Mouse (Mus musculus): ENCODE measurements around the gene Desi1. TPM values are rescaled to one million over a fixed set of nuclear protein-coding genes. Genes with fewer than 3 reads are reported as not detected.
"Not testable (repeated sequence)": the region's sequence is repeated elsewhere in the genome, so short reads cannot be mapped to it uniquely, and the experiment has no call there.

Gene Desi1
- polyA plus RNA-seq, 1 experiment from 2014 or later = 36.5 TPM

GRCm38 (mm10) chr15:82015392-82016100, 18.1 kb downstream of the Desi1 start:
- H3K36me3 ChIP-seq (replicated peaks) = peaks cover 37% of the 10 kb centered on the region
- H3K27ac ChIP-seq = peak overlapping the region; percentile 90
- H3K4me1 ChIP-seq = peaks cover 34% of the 10 kb centered on the region
- no peaks in the 10 kb centered on the region for H3K9me3 ChIP-seq
- DNase-seq (ENCODE audit: extremely low spot score, low spot score) = no peak
- H3K4me3 ChIP-seq = peak overlapping the region; percentile 86
- no peaks in the 10 kb centered on the region for H3K27me3 ChIP-seq (ENCODE audit: poor library complexity, severe bottlenecking)
- WGBS = under 1% methylated on average over 39 of the region's 39 CpGs

GRCm38 (mm10) chr15:82014745-82015391, 18.8 kb downstream of the Desi1 start:
- Histone ChIP-seq H3K27ac (peak overlapping the region; percentile 90), H3K36me3 (replicated peaks) (peaks cover 31% of the 10 kb centered on the region), H3K4me3 (peak overlapping the region; percentile 86), H3K27me3 (ENCODE audit: poor library complexity, severe bottlenecking) (no peaks in the 10 kb centered on the region), H3K4me1 (peaks cover 34% of the 10 kb centered on the region), H3K9me3 (no peaks in the 10 kb centered on the region)
- WGBS = 21% methylated on average over 9 of the region's 9 CpGs
- DNase-seq (ENCODE audit: extremely low spot score, low spot score) = no peak

- Histone ChIP-seq H3K9me3 (no peaks in the 10 kb centered on the region), H3K27me3 (ENCODE audit: poor library complexity, severe bottlenecking) (no peaks in the 10 kb centered on the region), H3K36me3 (replicated peaks) (peaks cover 26% of the 10 kb centered on the region), H3K4me1 (peaks cover 25% of the 10 kb centered on the region), H3K27ac (no peak overlapping the region), H3K4me3 (no peak overlapping the region)
- DNase-seq (ENCODE audit: extremely low spot score, low spot score) = no peak
- 92% methylated on average over 6 of the region's 6 CpGs for WGBS
Measured at GRCm38 (mm10) chr15:82011947-82012346, 21.7 kb downstream of the Desi1 start.

- no peak for DNase-seq (ENCODE audit: extremely low spot score, low spot score)
- Histone ChIP-seq H3K36me3 (replicated peaks) (peaks cover 65% of the 10 kb centered on the region), H3K4me1 (no peaks in the 10 kb centered on the region), H3K9me3 (no peaks in the 10 kb centered on the region), H3K27ac (no peak overlapping the region), H3K27me3 (ENCODE audit: poor library complexity, severe bottlenecking) (no peaks in the 10 kb centered on the region), H3K4me3 (no peak overlapping the region)
- 94% methylated on average over 8 of the region's 8 CpGs for WGBS
Measured at GRCm38 (mm10) chr15:82004257-82004656, 29.4 kb downstream of the Desi1 start.

- H3K36me3 ChIP-seq (replicated peaks) = peaks cover 62% of the 10 kb centered on the region
- no peaks in the 10 kb centered on the region for H3K27me3 ChIP-seq (ENCODE audit: poor library complexity, severe bottlenecking)
- no peak overlapping the region for H3K4me3 ChIP-seq
- H3K4me1 ChIP-seq = peaks cover 5% of the 10 kb centered on the region
- WGBS = 91% methylated on average over 6 of the region's 6 CpGs
- no peak overlapping the region for H3K27ac ChIP-seq
- DNase-seq (ENCODE audit: extremely low spot score, low spot score) = no peak
- H3K9me3 ChIP-seq = no peaks in the 10 kb centered on the region
Measured at GRCm38 (mm10) chr15:81993992-81994391, 39.7 kb downstream of the Desi1 start.

- no peaks in the 10 kb centered on the region for H3K27me3 ChIP-seq (ENCODE audit: poor library complexity, severe bottlenecking)
- 57% methylated on average over 7 of the region's 7 CpGs for WGBS
- no peak overlapping the region for H3K4me3 ChIP-seq
- DNase-seq (ENCODE audit: extremely low spot score, low spot score) = no peak
- H3K9me3 ChIP-seq = no peaks in the 10 kb centered on the region
- peaks cover 11% of the 10 kb centered on the region for H3K4me1 ChIP-seq
- H3K27ac ChIP-seq = no peak overlapping the region
- peaks cover 29% of the 10 kb centered on the region for H3K36me3 ChIP-seq (replicated peaks)
Measured at GRCm38 (mm10) chr15:81990549-81990948, 43.1 kb downstream of the Desi1 start.

- Histone ChIP-seq H3K36me3 (replicated peaks) (peaks cover 19% of the 10 kb centered on the region), H3K27ac (peak overlapping the region; percentile 75), H3K27me3 (ENCODE audit: poor library complexity, severe bottlenecking) (no peaks in the 10 kb centered on the region), H3K4me3 (no peak overlapping the region), H3K4me1 (peaks cover 21% of the 10 kb centered on the region), H3K9me3 (no peaks in the 10 kb centered on the region)
- WGBS = 47% methylated on average over 11 of the region's 11 CpGs
- peak; percentile 85 for DNase-seq (ENCODE audit: extremely low spot score, low spot score)
Measured at GRCm38 (mm10) chr15:81989371-81990062, 44.1 kb downstream of the Desi1 start.

GRCm38 (mm10) chr15:81987646-81988045, 46.0 kb downstream of the Desi1 start, which contains the start of gene Xrcc6:
Gene Xrcc6, plus strand, starts transcription at chr15:81987835.
- WGBS = 83% methylated on average over 3 of the region's 3 CpGs
- Histone ChIP-seq H3K36me3 (replicated peaks) (peaks cover 2% of the 10 kb centered on the region), H3K4me3 (no peak within 1 kb of the TSS), H3K27ac (no peak within 1 kb of the TSS), H3K4me1 (peaks cover 22% of the 10 kb centered on the region), H3K27me3 (ENCODE audit: poor library complexity, severe bottlenecking) (no peaks in the 10 kb centered on the region), H3K9me3 (no peaks in the 10 kb centered on the region)
- no peak for DNase-seq (ENCODE audit: extremely low spot score, low spot score)

- Histone ChIP-seq H3K9me3 (no peaks in the 10 kb centered on the region), H3K27me3 (ENCODE audit: poor library complexity, severe bottlenecking) (no peaks in the 10 kb centered on the region), H3K4me1 (peaks cover 22% of the 10 kb centered on the region), H3K36me3 (replicated peaks) (no peaks in the 10 kb centered on the region), H3K4me3 (no peak overlapping the region), H3K27ac (peak overlapping the region; percentile 63)
- 73% methylated on average over 2 of the region's 2 CpGs for WGBS
- DNase-seq (ENCODE audit: extremely low spot score, low spot score) = no peak
Measured at GRCm38 (mm10) chr15:81985267-81986161, 48.1 kb downstream of the Desi1 start.

GRCm38 (mm10) chr15:81982173-81982572, 51.5 kb downstream of the Desi1 start:
- H3K4me3 ChIP-seq = no peak overlapping the region
- no peaks in the 10 kb centered on the region for H3K9me3 ChIP-seq
- H3K27ac ChIP-seq = no peak overlapping the region
- DNase-seq (ENCODE audit: extremely low spot score, low spot score) = no peak
- WGBS = 66% methylated on average over 1 of the region's 1 CpGs
- H3K4me1 ChIP-seq = peaks cover 18% of the 10 kb centered on the region
- no peaks in the 10 kb centered on the region for H3K36me3 ChIP-seq (replicated peaks)
- H3K27me3 ChIP-seq (ENCODE audit: poor library complexity, severe bottlenecking) = no peaks in the 10 kb centered on the region

- no peak for DNase-seq (ENCODE audit: extremely low spot score, low spot score)
- Histone ChIP-seq H3K4me3 (no peak within 1 kb of the TSS), H3K9me3 (no peaks in the 10 kb centered on the region), H3K27ac (no peak within 1 kb of the TSS), H3K27me3 (ENCODE audit: poor library complexity, severe bottlenecking) (no peaks in the 10 kb centered on the region), H3K4me1 (peaks cover 9% of the 10 kb centered on the region), H3K36me3 (replicated peaks) (no peaks in the 10 kb centered on the region)
- WGBS = 94% methylated on average over 23 of the region's 23 CpGs
Measured at GRCm38 (mm10) chr15:81980321-81980720, 53.3 kb downstream of the Desi1 start, which contains the start of gene 1700029P11Rik. Gene 1700029P11Rik, plus strand, starts transcription at chr15:81980540.

DNA sequence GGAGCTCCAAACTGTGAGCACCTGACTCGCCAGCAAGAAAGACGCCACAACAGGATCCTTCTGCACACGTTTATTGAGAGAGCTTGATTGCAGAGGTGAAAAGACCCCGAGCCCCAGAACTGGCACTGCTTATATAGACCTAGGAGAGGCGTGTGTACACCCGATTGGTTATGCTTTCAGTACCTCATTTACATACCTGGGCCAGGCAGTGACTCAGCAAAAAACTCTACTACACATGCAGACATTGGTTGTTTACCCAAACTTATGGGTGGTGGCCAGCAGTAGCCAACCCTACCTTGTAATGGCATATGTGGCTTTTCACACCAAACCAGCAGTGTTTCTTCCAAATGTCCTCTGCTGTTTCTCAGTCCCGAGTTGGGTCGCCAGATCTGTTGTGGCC, 58.5 kb downstream of the Desi1 start:
- not testable (repeated sequence) for H3K36me3 ChIP-seq (replicated peaks); H3K4me3 ChIP-seq; H3K27ac ChIP-seq; DNase-seq (ENCODE audit: extremely low spot score, low spot score); H3K27me3 ChIP-seq (ENCODE audit: poor library complexity, severe bottlenecking); H3K4me1 ChIP-seq
- peaks cover 15% of the 10 kb centered on the region for H3K9me3 ChIP-seq
- 92% methylated on average over 8 of the region's 8 CpGs for WGBS

All from forebrain, embryonic 10.5 days (tissue).